Mouse (Mus musculus) erythroblast, embryonic 14.5 days (primary cell): ENCODE measurements at regions not wholly inside any gene's neighbourhood (a gene's known extent, or its start where the extent isn't known, plus 50 kb on each side); places are given as distances from the start of the nearest gene placed in this dataset.

Experiments used
- H3K27me3 ChIP-seq: 2 replicates; pipeline ENCODE4 v1.6.1; 2012; ENCODE audit warnings: inconsistent platforms; ENCODE audit not compliant: control insufficient read depth
- H3K36me3 ChIP-seq: 2 replicates; pipeline ENCODE4 v1.6.1; 2012; ENCODE audit warnings: mild to moderate bottlenecking, inconsistent platforms; ENCODE audit not compliant: control insufficient read depth
- H3K4me1 ChIP-seq: 2 replicates; pipeline ENCODE4 v1.6.1; 2012; ENCODE audit warnings: inconsistent platforms; ENCODE audit not compliant: control insufficient read depth
- H3K4me3 ChIP-seq: replicated peaks from 2 replicates; pipeline ENCODE3; 2012; ENCODE audit warnings: moderate library complexity, mild to moderate bottlenecking, inconsistent platforms
- H3K9me3 ChIP-seq: 2 replicates; pipeline ENCODE4 v1.6.1; 2012; ENCODE audit warnings: low read length, inconsistent platforms, mixed read lengths; ENCODE audit not compliant: control insufficient read depth
- GATA1 ChIP-seq: IDR thresholded peaks from 2 replicates; pipeline ENCODE4 v1.6.1; 2012; ENCODE audit warnings: low read length, inconsistent platforms, mixed read lengths
- TAL1 ChIP-seq: IDR thresholded peaks from 3 replicates; pipeline ENCODE4 v1.6.1; 2012; ENCODE audit warnings: low read length, inconsistent platforms, mixed read lengths

DNA sequence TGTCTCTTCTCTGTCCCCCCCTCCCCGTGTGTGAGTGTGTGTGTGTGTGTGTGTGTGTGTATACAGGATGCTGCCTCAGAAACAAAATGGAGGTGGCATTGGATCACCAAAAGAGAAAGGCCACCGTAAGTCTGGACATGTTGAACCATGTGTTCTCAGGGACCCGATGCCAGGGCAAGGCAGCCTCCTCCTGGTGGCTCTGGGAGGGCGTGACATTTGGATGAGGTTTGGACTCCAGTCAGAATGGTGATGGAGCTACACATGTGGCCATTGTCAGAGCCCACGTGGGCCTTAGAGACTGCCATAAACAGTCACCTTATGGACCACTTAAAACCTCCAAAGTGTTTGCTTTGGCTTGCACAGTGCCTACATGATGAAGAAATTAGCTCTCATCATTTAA is 80.0 kb downstream of the Efnb1 start:
- TF ChIP-seq GATA1 (no peak), TAL1 (no peak)
- peaks cover 2% of the 10 kb centered on the region; the same call in 1 of the 2 replicates for H3K9me3 ChIP-seq
- no peaks in the 10 kb centered on the region for H3K4me1 ChIP-seq
- H3K36me3 ChIP-seq, result no peaks in the 10 kb centered on the region
- H3K27me3 ChIP-seq, result peaks cover 36% of the 10 kb centered on the region
- H3K4me3 ChIP-seq, result no peak overlapping the region

DNA sequence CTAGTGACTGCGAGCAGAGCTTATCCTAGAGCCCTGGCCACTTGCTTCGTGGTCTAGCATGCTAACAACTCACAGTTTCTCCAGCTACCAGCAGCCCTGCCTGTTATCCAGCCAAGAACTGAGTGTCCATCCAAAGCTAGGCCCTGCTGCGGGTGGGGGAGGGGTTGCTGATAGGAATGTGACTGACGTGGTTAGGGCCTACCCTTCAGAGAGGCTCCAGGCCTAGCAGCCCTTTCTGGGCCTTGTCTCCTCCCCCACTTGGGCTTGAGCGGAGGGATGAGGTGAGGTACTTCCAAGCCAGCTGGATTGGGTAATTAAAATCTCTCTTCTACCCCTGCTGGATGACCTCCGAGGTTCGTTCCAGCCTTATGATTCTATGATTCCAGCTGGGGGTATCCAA is 79.2 kb downstream of the Efnb1 start:
- no peaks in the 10 kb centered on the region for H3K4me1 ChIP-seq
- TF ChIP-seq GATA1, result no peak
- TF ChIP-seq TAL1, result no peak
- peaks cover 2% of the 10 kb centered on the region; the same call in 1 of the 2 replicates for H3K9me3 ChIP-seq
- H3K27me3 ChIP-seq, result peaks cover 36% of the 10 kb centered on the region
- H3K4me3 ChIP-seq, result no peak overlapping the region
- no peaks in the 10 kb centered on the region for H3K36me3 ChIP-seq

DNA sequence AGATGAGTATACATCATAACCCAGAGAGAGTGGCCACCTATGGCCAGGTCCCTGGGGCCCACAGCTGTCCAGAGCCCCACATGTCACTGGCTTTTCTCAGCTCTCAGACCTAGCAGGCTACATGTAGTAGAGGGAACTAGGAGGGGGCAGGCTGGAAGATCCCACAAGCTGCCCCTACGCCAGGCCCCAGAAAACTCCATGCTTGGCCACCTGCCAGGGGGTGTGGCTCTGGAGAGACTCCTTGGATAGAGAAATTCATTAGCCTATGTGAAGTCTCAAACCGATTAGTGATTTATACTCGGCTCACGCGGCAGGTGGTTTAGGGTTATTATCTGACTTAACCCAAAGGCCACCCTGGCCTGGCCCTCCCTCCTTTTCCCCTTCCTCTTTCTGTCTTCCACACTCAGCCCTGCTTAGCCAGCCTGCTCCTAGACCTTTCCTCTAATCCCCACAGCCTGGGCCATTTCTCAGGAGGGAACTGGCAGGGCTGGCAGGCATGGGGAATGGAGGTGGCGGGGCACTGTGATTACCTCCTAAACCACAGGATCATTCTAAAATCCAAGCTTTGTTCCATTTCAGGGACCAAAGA is 77.7 kb downstream of the Efnb1 start:
- no peaks in the 10 kb centered on the region for H3K4me1 ChIP-seq
- H3K4me3 ChIP-seq, result no peak overlapping the region
- TF ChIP-seq TAL1 (no peak), GATA1 (no peak)
- peaks cover 36% of the 10 kb centered on the region for H3K27me3 ChIP-seq
- H3K36me3 ChIP-seq, result no peaks in the 10 kb centered on the region
- H3K9me3 ChIP-seq, result peaks cover 2% of the 10 kb centered on the region; the same call in 1 of the 2 replicates

GRCm38 (mm10) chrX:99204077-99204476 is 68.1 kb downstream of the Efnb1 start:
- H3K27me3 ChIP-seq, result peaks cover 14% of the 10 kb centered on the region; the same call in 1 of the 2 replicates

GRCm38 (mm10) chrX:99201081-99201480 is 65.2 kb downstream of the Efnb1 start:
- Histone ChIP-seq H3K4me1 (no peaks in the 10 kb centered on the region), H3K4me3 (no peak overlapping the region), H3K36me3 (no peaks in the 10 kb centered on the region), H3K27me3 (peaks cover 11% of the 10 kb centered on the region; the same call in 1 of the 2 replicates), H3K9me3 (no peaks in the 10 kb centered on the region)
- no peak for TF ChIP-seq GATA1
- no peak for TF ChIP-seq TAL1

More at GRCm38 (mm10) chrX:99204077-99204476, 68.1 kb downstream of the Efnb1 start:
- H3K4me3 ChIP-seq, result no peak overlapping the region
- no peaks in the 10 kb centered on the region for H3K36me3 ChIP-seq
- no peak for TF ChIP-seq GATA1
- no peak for TF ChIP-seq TAL1
- H3K4me1 ChIP-seq, result no peaks in the 10 kb centered on the region
- no peaks in the 10 kb centered on the region for H3K9me3 ChIP-seq

GRCm38 (mm10) chrX:99199669-99200068 is 63.7 kb downstream of the Efnb1 start:
- no peak overlapping the region for H3K4me3 ChIP-seq
- no peaks in the 10 kb centered on the region for H3K9me3 ChIP-seq
- H3K27me3 ChIP-seq, result peaks cover 13% of the 10 kb centered on the region; the same call in 1 of the 2 replicates
- TF ChIP-seq TAL1 (no peak), GATA1 (no peak)
- no peaks in the 10 kb centered on the region; the same call in 1 of the 2 replicates for H3K4me1 ChIP-seq
- no peaks in the 10 kb centered on the region for H3K36me3 ChIP-seq

GRCm38 (mm10) chrX:99198961-99199631 is 63.2 kb downstream of the Efnb1 start:
- no peaks in the 10 kb centered on the region for H3K9me3 ChIP-seq
- H3K4me1 ChIP-seq, result no peaks in the 10 kb centered on the region; the same call in 1 of the 2 replicates
- no peaks in the 10 kb centered on the region for H3K36me3 ChIP-seq
- H3K4me3 ChIP-seq, result peak overlapping the region; percentile 31
- peaks cover 14% of the 10 kb centered on the region; the same call in 1 of the 2 replicates for H3K27me3 ChIP-seq
- TF ChIP-seq GATA1, result no peak
- TF ChIP-seq TAL1, result no peak
